Comparison of ENCODE assay signal across 16 mouse cellular contexts in genomic region chr5:138271232-138271631, GRCm38 (mm10). TPM values are rescaled to one million over a fixed set of nuclear protein-coding genes. Genes with fewer than 3 reads are reported as not detected.
"Had no signal": no experiment of that assay in that cellular context is flagged by ENCODE, and none has a peak within 500 bp of the region (broad histone marks: within the 10 kb centered on the region; RNA-seq: fewer than 3 reads in every experiment).

No protein-coding gene starts in this region.

- H3K4me3 ChIP-seq: midbrain, embryonic 15.5 days had no signal

- H3K27ac ChIP-seq: midbrain, embryonic 15.5 days had no signal

- ATAC-seq: intestine, postnatal 0 days; midbrain, embryonic 15.5 days had no signal

- DNase-seq: kidney, adult 8-10 months; kidney, postnatal 25 days; layer of hippocampus, adult 9-11 months; lung, embryonic 14.5 days; lung, postnatal 10 days; lung, postnatal 4 days; right cerebral cortex, adult 18-20 months; right cerebral cortex, postnatal 25 days; thymus, postnatal 36 days had no signal

- H3K9ac ChIP-seq: lung, embryonic 14.5 days; midbrain, embryonic 15.5 days had no signal

- H3K9me3 ChIP-seq: midbrain, embryonic 15.5 days had no signal

- H3K36me3 ChIP-seq: midbrain, embryonic 15.5 days had no signal

- H3K27me3 ChIP-seq: midbrain, embryonic 15.5 days had no signal

RNA-seq across cellular contexts. Expression of gene Gal3st4, which starts 1.4 kb away (rescaled TPM):
- total RNA-seq: megakaryocyte, adult 5-6 weeks had no signal

RNA-seq across cellular contexts. Expression of gene Gm43720, which starts 8.5 kb away (rescaled TPM):
- total RNA-seq: left cerebral cortex, postnatal 36 days; megakaryocyte, adult 5-6 weeks had no signal
- polyA plus RNA-seq: liver, embryonic 16.5 days; small intestine, adult 2 months; thymus, postnatal 0 days had no signal
